Mouse (Mus musculus): ENCODE data around the gene Otop3.

DNA sequence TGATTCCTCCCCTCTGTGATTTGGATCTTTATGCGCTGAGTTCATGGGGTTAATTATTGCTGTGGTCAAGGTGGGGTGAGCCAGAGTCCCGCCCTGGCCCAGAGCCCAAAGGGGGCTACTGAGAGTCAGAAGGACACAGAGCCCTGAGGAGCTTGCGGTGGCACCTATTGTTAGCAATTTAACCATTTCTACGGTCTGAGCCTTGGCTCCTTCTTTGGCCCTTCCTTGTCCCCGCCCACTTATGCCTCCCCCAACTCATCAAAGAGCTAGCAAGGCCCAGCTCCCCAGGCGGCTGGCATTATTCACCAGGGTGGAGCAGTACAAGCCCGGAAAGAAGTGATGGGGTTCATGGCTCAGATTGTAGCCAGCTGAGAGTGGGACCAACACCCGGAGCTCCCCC lies 27.7 kb upstream of the Otop3 start, which contains the start of gene Otop2:
- TF ChIP-seq POLR2A (IDR thresholded peaks at IDR 0.05; ENCODE audit: control insufficient read depth, extremely low read depth, insufficient read depth, low read length, poor library complexity) (no peak), CTCF (IDR thresholded peaks at IDR 0.05; ENCODE audit: borderline replicate concordance, control insufficient read depth, extremely low read depth, insufficient read depth, low read length, poor library complexity) (no peak)
